Mouse (Mus musculus): ENCODE data around the gene Psmb11. TPM values are rescaled to one million over a fixed set of nuclear protein-coding genes. Genes with fewer than 3 reads are reported as not detected.

Psmb11 gene
- polyA plus RNA-seq, 1 experiment: 0.01 TPM

GRCm38 (mm10) chr14:54630583-54631239 lies 9.5 kb downstream of the Psmb11 start:
- Histone ChIP-seq H3K4me3 (ENCODE audit: insufficient read depth, poor library complexity, severe bottlenecking) (no peak overlapping the region), H3K36me3 (ENCODE audit: control insufficient read depth, insufficient read depth) (no peaks in the 10 kb centered on the region), H3K79me2 (ENCODE audit: control insufficient read depth, insufficient read depth) (no peaks in the 10 kb centered on the region), H3K27me3 (ENCODE audit: control insufficient read depth, insufficient read depth, insufficient read length) (no peaks in the 10 kb centered on the region), H3ac (ENCODE audit: control insufficient read depth, insufficient read length, low read depth) (no peak overlapping the region), H3K79me3 (ENCODE audit: low read depth) (no peaks in the 10 kb centered on the region)
- no peak for TF ChIP-seq MAX (IDR thresholded peaks at IDR 0.05)
- no peak for TF ChIP-seq MYOG (IDR thresholded peaks at IDR 0.05; ENCODE audit: control insufficient read depth, extremely low read depth, insufficient read length)
- no peak for TF ChIP-seq CTCF (IDR thresholded peaks at IDR 0.05; ENCODE audit: control insufficient read depth, insufficient read depth, insufficient read length)
- no peak for TF ChIP-seq CEBPB (IDR thresholded peaks at IDR 0.05; ENCODE audit: low read depth)
- no peak for TF ChIP-seq MYOD1 (IDR thresholded peaks at IDR 0.05; ENCODE audit: control insufficient read depth, insufficient read length, low read depth)
- no peak for TF ChIP-seq USF1 (IDR thresholded peaks at IDR 0.05; ENCODE audit: low read depth)
- no peak for TF ChIP-seq FOSL1 (IDR thresholded peaks at IDR 0.05; ENCODE audit: insufficient read depth, low read length, poor library complexity, severe bottlenecking)

GRCm38 (mm10) chr14:54631240-54631599 lies 10.0 kb downstream of the Psmb11 start:
- H3ac ChIP-seq (ENCODE audit: control insufficient read depth, insufficient read length, low read depth): no peak overlapping the region
- H3K79me3 ChIP-seq (ENCODE audit: low read depth): no peaks in the 10 kb centered on the region
- H3K27me3 ChIP-seq (ENCODE audit: control insufficient read depth, insufficient read depth, insufficient read length): no peaks in the 10 kb centered on the region
- no peaks in the 10 kb centered on the region for H3K79me2 ChIP-seq (ENCODE audit: control insufficient read depth, insufficient read depth)
- TF ChIP-seq MYOG (IDR thresholded peaks at IDR 0.05; ENCODE audit: control insufficient read depth, extremely low read depth, insufficient read length) (no peak), CTCF (IDR thresholded peaks at IDR 0.05; ENCODE audit: control insufficient read depth, insufficient read depth, insufficient read length) (no peak), FOSL1 (IDR thresholded peaks at IDR 0.05; ENCODE audit: insufficient read depth, low read length, poor library complexity, severe bottlenecking) (no peak), MYOD1 (IDR thresholded peaks at IDR 0.05; ENCODE audit: control insufficient read depth, insufficient read length, low read depth) (no peak), MAX (IDR thresholded peaks at IDR 0.05) (no peak), CEBPB (IDR thresholded peaks at IDR 0.05; ENCODE audit: low read depth) (no peak), USF1 (IDR thresholded peaks at IDR 0.05; ENCODE audit: low read depth) (no peak)
- H3K4me3 ChIP-seq (ENCODE audit: insufficient read depth, poor library complexity, severe bottlenecking): no peak overlapping the region
- H3K36me3 ChIP-seq (ENCODE audit: control insufficient read depth, insufficient read depth): no peaks in the 10 kb centered on the region

- H3K36me3 ChIP-seq (ENCODE audit: control insufficient read depth, insufficient read depth): no peaks in the 10 kb centered on the region
These were observed 11.0 kb downstream of the Psmb11 start for GRCm38 (mm10) chr14:54632252-54632651.

GRCm38 (mm10) chr14:54634182-54634581 lies 12.9 kb downstream of the Psmb11 start:
- Histone ChIP-seq H3K4me3 (ENCODE audit: insufficient read depth, poor library complexity, severe bottlenecking) (no peak overlapping the region), H3K27me3 (ENCODE audit: control insufficient read depth, insufficient read depth, insufficient read length) (no peaks in the 10 kb centered on the region), H3K36me3 (ENCODE audit: control insufficient read depth, insufficient read depth) (no peaks in the 10 kb centered on the region), H3ac (ENCODE audit: control insufficient read depth, insufficient read length, low read depth) (no peak overlapping the region), H3K79me2 (ENCODE audit: control insufficient read depth, insufficient read depth) (no peaks in the 10 kb centered on the region), H3K79me3 (ENCODE audit: low read depth) (no peaks in the 10 kb centered on the region)
- TF ChIP-seq MAX (IDR thresholded peaks at IDR 0.05) (no peak), USF1 (IDR thresholded peaks at IDR 0.05; ENCODE audit: low read depth) (no peak)

More at GRCm38 (mm10) chr14:54632252-54632651, 11.0 kb downstream of the Psmb11 start:
- TF ChIP-seq USF1 (IDR thresholded peaks at IDR 0.05; ENCODE audit: low read depth) (no peak), CEBPB (IDR thresholded peaks at IDR 0.05; ENCODE audit: low read depth) (no peak), MYOG (IDR thresholded peaks at IDR 0.05; ENCODE audit: control insufficient read depth, extremely low read depth, insufficient read length) (no peak), MYOD1 (IDR thresholded peaks at IDR 0.05; ENCODE audit: control insufficient read depth, insufficient read length, low read depth) (no peak), CTCF (IDR thresholded peaks at IDR 0.05; ENCODE audit: control insufficient read depth, insufficient read depth, insufficient read length) (no peak), MAX (IDR thresholded peaks at IDR 0.05) (no peak), FOSL1 (IDR thresholded peaks at IDR 0.05; ENCODE audit: insufficient read depth, low read length, poor library complexity, severe bottlenecking) (no peak)
- Histone ChIP-seq H3K79me2 (ENCODE audit: control insufficient read depth, insufficient read depth) (no peaks in the 10 kb centered on the region), H3ac (ENCODE audit: control insufficient read depth, insufficient read length, low read depth) (no peak overlapping the region), H3K79me3 (ENCODE audit: low read depth) (no peaks in the 10 kb centered on the region), H3K27me3 (ENCODE audit: control insufficient read depth, insufficient read depth, insufficient read length) (no peaks in the 10 kb centered on the region), H3K4me3 (ENCODE audit: insufficient read depth, poor library complexity, severe bottlenecking) (no peak overlapping the region)

GRCm38 (mm10) chr14:54636954-54637353 lies 15.7 kb downstream of the Psmb11 start:
- no peaks in the 10 kb centered on the region for H3K36me3 ChIP-seq (ENCODE audit: control insufficient read depth, insufficient read depth)
- H3K27me3 ChIP-seq (ENCODE audit: control insufficient read depth, insufficient read depth, insufficient read length): no peaks in the 10 kb centered on the region
- no peak overlapping the region for H3ac ChIP-seq (ENCODE audit: control insufficient read depth, insufficient read length, low read depth)
- no peaks in the 10 kb centered on the region for H3K79me3 ChIP-seq (ENCODE audit: low read depth)
- H3K4me3 ChIP-seq (ENCODE audit: insufficient read depth, poor library complexity, severe bottlenecking): no peak overlapping the region
- H3K79me2 ChIP-seq (ENCODE audit: control insufficient read depth, insufficient read depth): no peaks in the 10 kb centered on the region
- TF ChIP-seq FOSL1 (IDR thresholded peaks at IDR 0.05; ENCODE audit: insufficient read depth, low read length, poor library complexity, severe bottlenecking): no peak
- TF ChIP-seq MAX (IDR thresholded peaks at IDR 0.05): no peak
- TF ChIP-seq MYOG (IDR thresholded peaks at IDR 0.05; ENCODE audit: control insufficient read depth, extremely low read depth, insufficient read length): no peak
- TF ChIP-seq CTCF (IDR thresholded peaks at IDR 0.05; ENCODE audit: control insufficient read depth, insufficient read depth, insufficient read length): peak; percentile 31
- TF ChIP-seq MYOD1 (IDR thresholded peaks at IDR 0.05; ENCODE audit: control insufficient read depth, insufficient read length, low read depth): no peak
- TF ChIP-seq CEBPB (IDR thresholded peaks at IDR 0.05; ENCODE audit: low read depth): no peak
- TF ChIP-seq USF1 (IDR thresholded peaks at IDR 0.05; ENCODE audit: low read depth): no peak

GRCm38 (mm10) chr14:54638210-54638609 lies 17.0 kb downstream of the Psmb11 start:
- TF ChIP-seq CEBPB (IDR thresholded peaks at IDR 0.05; ENCODE audit: low read depth): no peak
- TF ChIP-seq USF1 (IDR thresholded peaks at IDR 0.05; ENCODE audit: low read depth): no peak
- TF ChIP-seq MYOG (IDR thresholded peaks at IDR 0.05; ENCODE audit: control insufficient read depth, extremely low read depth, insufficient read length): no peak
- no peak for TF ChIP-seq MYOD1 (IDR thresholded peaks at IDR 0.05; ENCODE audit: control insufficient read depth, insufficient read length, low read depth)
- TF ChIP-seq MAX (IDR thresholded peaks at IDR 0.05): no peak
- TF ChIP-seq CTCF (IDR thresholded peaks at IDR 0.05; ENCODE audit: control insufficient read depth, insufficient read depth, insufficient read length): no peak
- TF ChIP-seq FOSL1 (IDR thresholded peaks at IDR 0.05; ENCODE audit: insufficient read depth, low read length, poor library complexity, severe bottlenecking): no peak
- Histone ChIP-seq H3K79me3 (ENCODE audit: low read depth) (no peaks in the 10 kb centered on the region), H3K4me3 (ENCODE audit: insufficient read depth, poor library complexity, severe bottlenecking) (no peak overlapping the region), H3K27me3 (ENCODE audit: control insufficient read depth, insufficient read depth, insufficient read length) (no peaks in the 10 kb centered on the region), H3ac (ENCODE audit: control insufficient read depth, insufficient read length, low read depth) (no peak overlapping the region), H3K79me2 (ENCODE audit: control insufficient read depth, insufficient read depth) (no peaks in the 10 kb centered on the region), H3K36me3 (ENCODE audit: control insufficient read depth, insufficient read depth) (peaks cover 11% of the 10 kb centered on the region)

Data from C2C12 (cell line).